Comparison of ENCODE assay signal across 10 mouse cellular contexts in the genomic region with DNA sequence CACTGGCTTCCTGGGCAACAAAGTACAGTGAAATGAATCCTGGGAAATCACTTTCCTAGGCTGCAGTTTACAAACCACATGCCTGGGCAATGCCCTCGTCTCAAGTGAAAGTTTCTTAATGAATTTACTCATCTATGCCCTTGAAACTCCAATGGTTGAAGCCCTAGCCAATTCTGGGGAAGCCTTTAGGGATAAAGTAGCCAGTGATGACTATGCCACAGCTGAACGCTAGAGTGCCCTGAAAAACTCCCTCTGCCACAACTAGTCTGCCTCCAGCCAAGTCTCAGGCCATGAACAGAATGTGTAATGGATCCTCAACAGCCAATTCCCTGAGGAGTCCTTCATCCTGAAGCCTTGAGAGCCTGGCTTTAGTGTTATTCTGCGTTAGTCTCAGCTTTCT. TPM values are rescaled to one million over a fixed set of nuclear protein-coding genes. Genes with fewer than 3 reads are reported as not detected.
DNase-seq lines count a peak whose midpoint lies in the region; ATAC-seq and TF ChIP-seq lines count a peak whose summit lies in the region.
"Had no signal": no experiment of that assay in that cellular context is flagged by ENCODE, and none has a peak within 500 bp of the region (broad histone marks: within the 10 kb centered on the region; RNA-seq: fewer than 3 reads in every experiment).

No protein-coding gene starts in this region.

- peak overlapping the region; percentile 23; the same call in 1 of the 2 replicates for H3K27ac ChIP-seq in heart, embryonic 10.5 days
- no peak overlapping the region for H3K27ac ChIP-seq in heart, embryonic 11.5 days (ENCODE audit: low read depth, low read length)
- peak overlapping the region; percentile 28; the same call in 1 of the 2 replicates for H3K27ac ChIP-seq in thymus, adult 2 months (ENCODE audit: control insufficient read depth, insufficient read depth, low read length)
- H3K27ac ChIP-seq in intestine, embryonic 15.5 days = peak overlapping the region; percentile 9; the same call in 1 of the 2 replicates

- no peak for TF ChIP-seq CTCF in thymus, adult 2 months (IDR thresholded peaks at IDR 0.05; ENCODE audit: borderline replicate concordance, control insufficient read depth, extremely low read depth, insufficient read depth, low read length, poor library complexity)

- no peak for TF ChIP-seq POLR2A in thymus, adult 2 months (IDR thresholded peaks at IDR 0.05; ENCODE audit: control insufficient read depth, extremely low read depth, insufficient read depth, low read length, poor library complexity)

- no peak for DNase-seq in heart, embryonic 10.5 days (ENCODE audit: low spot score)
- DNase-seq in thymus, adult 2 months = no peak
- no peak for DNase-seq in thymus, postnatal 36 days
- no peak for DNase-seq in urinary bladder, adult 18-20 months (ENCODE audit: low spot score in 2 of 2)
- DNase-seq in layer of hippocampus, adult 9-10 months (ENCODE audit: low spot score) = no peak
- no peak for DNase-seq in gastrocnemius, adult 18-20 months (ENCODE audit: low spot score)
- DNase-seq: heart, postnatal 4 days; right cerebral cortex, adult 18-20 months had no signal

- peaks cover 31% of the 10 kb centered on the region for H3K4me1 ChIP-seq in heart, embryonic 10.5 days
- peaks cover 18% of the 10 kb centered on the region for H3K4me1 ChIP-seq in heart, embryonic 11.5 days (ENCODE audit: control insufficient read depth, insufficient read depth, low read length)
- peaks cover 19% of the 10 kb centered on the region for H3K4me1 ChIP-seq in thymus, adult 2 months (replicated peaks; ENCODE audit: control insufficient read depth, insufficient read depth, low read length)
- H3K4me1 ChIP-seq in intestine, embryonic 15.5 days (replicated peaks) = peaks cover 36% of the 10 kb centered on the region

- no peaks in the 10 kb centered on the region for H3K9me3 ChIP-seq in heart, embryonic 10.5 days
- no peaks in the 10 kb centered on the region for H3K9me3 ChIP-seq in heart, embryonic 11.5 days (replicated peaks; ENCODE audit: control insufficient read depth, low read length)
- H3K9me3 ChIP-seq in intestine, embryonic 15.5 days = no peaks in the 10 kb centered on the region

- no peaks in the 10 kb centered on the region for H3K36me3 ChIP-seq in heart, embryonic 10.5 days
- no peaks in the 10 kb centered on the region for H3K36me3 ChIP-seq in heart, embryonic 11.5 days (ENCODE audit: control insufficient read depth, insufficient read depth, low read length)
- H3K36me3 ChIP-seq in thymus, adult 2 months (ENCODE audit: control insufficient read depth, insufficient read depth, low read length) = no peaks in the 10 kb centered on the region
- H3K36me3 ChIP-seq in intestine, embryonic 15.5 days = no peaks in the 10 kb centered on the region

- H3K9ac ChIP-seq in heart, embryonic 11.5 days (ENCODE audit: low read depth, low read length) = no peak overlapping the region
- H3K9ac ChIP-seq in intestine, embryonic 15.5 days = no peak overlapping the region

- no peak overlapping the region for H3K4me2 ChIP-seq in heart, embryonic 11.5 days
- peak overlapping the region; percentile 2; the same call in 1 of the 2 replicates for H3K4me2 ChIP-seq in intestine, embryonic 15.5 days (replicated peaks)

- WGBS in heart, embryonic 10.5 days = 74% methylated on average over 3 of the region's 3 CpGs
- WGBS in heart, embryonic 11.5 days (ENCODE audit: insufficient replicate concordance) = 73% methylated on average over 3 of the region's 3 CpGs
- 71% methylated on average over 3 of the region's 3 CpGs for WGBS in thymus, adult 2 months
- whole genome bisulfite sequencing in intestine, embryonic 15.5 days = 57% methylated on average over 3 of the region's 3 CpGs

- no peak for ATAC-seq in heart, embryonic 11.5 days (replicated peaks; ENCODE audit: insufficient number of reproducible peaks, low FRiP score, low TSS enrichment)
- no peak for ATAC-seq in intestine, embryonic 15.5 days

- no peaks in the 10 kb centered on the region for H3K27me3 ChIP-seq in heart, embryonic 10.5 days (ENCODE audit: insufficient read depth, poor library complexity, severe bottlenecking)
- H3K27me3 ChIP-seq in heart, embryonic 11.5 days (ENCODE audit: control insufficient read depth, insufficient read depth, low read length) = no peaks in the 10 kb centered on the region
- no peaks in the 10 kb centered on the region for H3K27me3 ChIP-seq in thymus, adult 2 months (ENCODE audit: control insufficient read depth, insufficient read depth, low read length)
- H3K27me3 ChIP-seq in intestine, embryonic 15.5 days (replicated peaks) = no peaks in the 10 kb centered on the region

- H3K4me3 ChIP-seq in heart, embryonic 10.5 days = no peak overlapping the region
- no peak overlapping the region for H3K4me3 ChIP-seq in heart, embryonic 11.5 days (ENCODE audit: low read depth, low read length)
- H3K4me3 ChIP-seq in thymus, adult 2 months (ENCODE audit: control insufficient read depth, insufficient read depth, low read length) = no peak overlapping the region
- H3K4me3 ChIP-seq in intestine, embryonic 15.5 days (replicated peaks) = no peak overlapping the region

RNA-seq across cellular contexts. Expression of gene Acap2, which starts 8.5 kb away (rescaled TPM):
- 15.5 and 16.4 TPM in 2 replicates for polyA plus RNA-seq in heart, embryonic 10.5 days (2016; fragmentation: Nextera tagmentation; extraction: Ambion mirVana)
- polyA plus RNA-seq in heart, embryonic 11.5 days (2014; fragmentation: Nextera tagmentation; extraction: Ambion mirVana) = 14.7 and 18.2 TPM in 2 replicates
- 21.4 and 25.5 TPM in 2 replicates for polyA plus RNA-seq in thymus, adult 2 months (2012; rRNA removed)
- polyA plus RNA-seq in intestine, embryonic 15.5 days (2015; fragmentation: Nextera tagmentation; extraction: Ambion mirVana) = 17.4 and 18.6 TPM in 2 replicates
- total RNA-seq in gastrocnemius, adult 18-20 months (2021) = 1 to 10 TPM; 6.9 to 9.3 TPM
